Mouse (Mus musculus) liver, embryonic 14.5 days (tissue): ENCODE measurements at regions not wholly inside any gene's neighbourhood (a gene's known extent, or its start where the extent isn't known, plus 50 kb on each side); places are given as distances from the start of the nearest gene placed in this dataset.

Experiments
- ATAC-seq: fragments of 200-750 bp; cut with Nextera tagmentation; 2 replicates; pipeline ENCODE4 v1.8.0; 2017; ENCODE audit warnings: moderate number of reproducible peaks, mild to moderate bottlenecking, moderate library complexity; ENCODE audit not compliant: insufficient read depth
- DNase-seq, 3 experiments: peaks; one replicate each; pipeline ENCODE4 v3.0.0-alpha.2; 2012 to 2013; ENCODE audit warnings: low read depth in 3 of 3, low spot score in 3 of 3
- H3K27ac ChIP-seq: fragments of 300-500 bp; sonication (generic); 2 replicates; pipeline ENCODE4 v1.5.1; 2014; ENCODE audit warnings: moderate library complexity, mild to moderate bottlenecking, control low read depth, inconsistent platforms
- H3K27me3 ChIP-seq: fragments of 300-500 bp; sonication (generic); 2 replicates; pipeline ENCODE4 v1.6.1; 2014; ENCODE audit warnings: mild to moderate bottlenecking, low read length, moderate library complexity; ENCODE audit not compliant: control insufficient read depth, insufficient read depth
- H3K36me3 ChIP-seq: fragments of 300-500 bp; sonication (generic); replicated peaks from 2 replicates; pipeline ENCODE4 v1.6.1; 2014; ENCODE audit warnings: low read depth; ENCODE audit not compliant: control insufficient read depth, insufficient read depth
- H3K4me1 ChIP-seq, 2 experiments: fragments of 200-500 bp in 1 of 2; fragments of 300-500 bp in 1 of 2; sonication (generic) in 1 of 2; replicated peaks; 2 replicates each; pipeline ENCODE4 v1.6.1; 2012 to 2014; ENCODE audit warnings: antibody characterized with exemption in 1 of 2, inconsistent platforms in 1 of 2, low read length in 1 of 2; ENCODE audit not compliant: control insufficient read depth in 2 of 2, insufficient read depth in 2 of 2
- H3K4me2 ChIP-seq: fragments of 300-500 bp; sonication (generic); 2 replicates; pipeline ENCODE4 v1.6.1; 2014; ENCODE audit warnings: low read depth, mild to moderate bottlenecking, control low read depth, moderate library complexity
- H3K4me3 ChIP-seq, 2 experiments: fragments of 200-500 bp in 1 of 2; fragments of 300-500 bp in 1 of 2; sonication (generic) in 1 of 2; 2 replicates each; pipeline ENCODE4 v1.5.1; 2012 to 2014; ENCODE audit warnings: low read depth in 2 of 2, low read length in 2 of 2, mild to moderate bottlenecking in 2 of 2, control low read depth in 1 of 2, inconsistent platforms in 1 of 2, moderate library complexity in 1 of 2; ENCODE audit not compliant: insufficient read depth in 1 of 2
- H3K9ac ChIP-seq: fragments of 300-500 bp; sonication (generic); replicated peaks from 2 replicates; pipeline ENCODE4 v1.6.1; 2014; ENCODE audit warnings: mild to moderate bottlenecking, control low read depth, moderate library complexity
- H3K9me3 ChIP-seq: fragments of 300-500 bp; sonication (generic); 2 replicates; pipeline ENCODE4 v1.6.1; 2016; ENCODE audit warnings: low read length, mixed read lengths; ENCODE audit not compliant: control insufficient read depth
- CTCF ChIP-seq: IDR thresholded peaks from 2 replicates; pipeline ENCODE4 v1.5.1; 2016; ENCODE audit warnings: antibody characterized with exemption, low read depth, control low read depth
- EP300 ChIP-seq: IDR thresholded peaks from 2 replicates; pipeline ENCODE4 v1.6.1; 2016; ENCODE audit warnings: antibody characterized with exemption, low read depth
- WGBS: fragments of 180-500 bp; shearing (Covaris S2); extraction: QIAGEN DNeasy Blood & Tissue Kit; methylation state at CpG from one replicate; pipeline ENCODE4 v1.1.7; 2014; ENCODE audit not compliant: insufficient replicate concordance; 5-methylcytosine and 5-hydroxymethylcytosine counted together

- no peak for ATAC-seq
- no peaks in the 10 kb centered on the region for H3K4me1 ChIP-seq
- H3K9ac ChIP-seq, result no peak overlapping the region
- no peak overlapping the region for H3K4me3 ChIP-seq
- TF ChIP-seq CTCF, result no peak
- TF ChIP-seq EP300, result no peak
- no peak for DNase-seq
- H3K36me3 ChIP-seq, result no peaks in the 10 kb centered on the region
- no peaks in the 10 kb centered on the region for H3K9me3 ChIP-seq
- whole genome bisulfite sequencing, result 66% methylated on average over 5 of the region's 5 CpGs
- no peak overlapping the region for H3K27ac ChIP-seq
- H3K4me2 ChIP-seq, result no peak overlapping the region
- no peaks in the 10 kb centered on the region for H3K27me3 ChIP-seq
Measured at GRCm38 (mm10) chr5:46756094-46756493, 898.7 kb upstream of the Lcorl start.

- DNase-seq (no peak), ATAC-seq (no peak)
- H3K4me2 ChIP-seq, result no peak overlapping the region
- no peaks in the 10 kb centered on the region for H3K36me3 ChIP-seq
- H3K27ac ChIP-seq, result no peak overlapping the region
- TF ChIP-seq EP300 (no peak), CTCF (no peak)
- H3K4me3 ChIP-seq, result no peak overlapping the region
- H3K4me1 ChIP-seq, result no peaks in the 10 kb centered on the region
- H3K9ac ChIP-seq, result no peak overlapping the region
- H3K9me3 ChIP-seq, result no peaks in the 10 kb centered on the region
- 67% methylated on average over 2 of the region's 2 CpGs for WGBS
- H3K27me3 ChIP-seq, result no peaks in the 10 kb centered on the region
Measured at GRCm38 (mm10) chr5:46740034-46740582, 882.7 kb upstream of the Lcorl start.

DNA sequence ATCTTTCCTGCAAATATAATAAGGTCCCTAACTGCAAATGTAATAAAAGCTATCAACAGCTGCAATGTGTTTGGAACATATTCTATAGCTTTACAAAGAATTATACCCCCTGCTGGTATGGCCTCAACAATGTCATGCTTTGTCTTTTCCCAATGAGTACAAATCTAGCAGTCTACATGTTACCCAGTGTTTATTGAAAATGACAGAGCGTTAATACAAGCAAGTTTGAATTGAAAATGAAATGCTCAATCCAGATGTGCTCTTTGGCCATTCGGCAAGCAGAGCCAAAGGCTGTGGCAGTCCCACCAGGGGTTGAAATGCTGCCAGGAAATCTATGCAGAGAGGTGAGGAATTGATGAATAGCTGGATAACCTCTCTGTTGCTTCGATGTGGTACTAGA is 875.1 kb upstream of the Lcorl start:
- Histone ChIP-seq H3K27me3 (no peaks in the 10 kb centered on the region), H3K4me1 (no peaks in the 10 kb centered on the region), H3K9me3 (no peaks in the 10 kb centered on the region), H3K4me2 (no peak overlapping the region), H3K36me3 (no peaks in the 10 kb centered on the region), H3K4me3 (no peak overlapping the region), H3K27ac (no peak overlapping the region), H3K9ac (no peak overlapping the region)
- DNase-seq (no peak), ATAC-seq (no peak)
- TF ChIP-seq CTCF, result no peak
- no peak for TF ChIP-seq EP300
- 65% methylated on average over 3 of the region's 3 CpGs for whole genome bisulfite sequencing

GRCm38 (mm10) chr5:46732025-46732424 is 874.6 kb upstream of the Lcorl start:
- no peak for TF ChIP-seq CTCF
- TF ChIP-seq EP300, result no peak
- Histone ChIP-seq H3K27me3 (no peaks in the 10 kb centered on the region), H3K27ac (no peak overlapping the region), H3K9me3 (no peaks in the 10 kb centered on the region), H3K9ac (no peak overlapping the region), H3K36me3 (no peaks in the 10 kb centered on the region), H3K4me2 (no peak overlapping the region), H3K4me1 (no peaks in the 10 kb centered on the region), H3K4me3 (no peak overlapping the region)
- WGBS, result 68% methylated on average over 5 of the region's 5 CpGs
- DNase-seq (no peak), ATAC-seq (no peak)

- Histone ChIP-seq H3K27ac (no peak overlapping the region), H3K9ac (no peak overlapping the region), H3K4me2 (no peak overlapping the region), H3K4me3 (no peak overlapping the region), H3K9me3 (no peaks in the 10 kb centered on the region), H3K4me1 (no peaks in the 10 kb centered on the region), H3K27me3 (no peaks in the 10 kb centered on the region), H3K36me3 (no peaks in the 10 kb centered on the region)
- ATAC-seq (no peak), DNase-seq (no peak)
- TF ChIP-seq EP300 (no peak), CTCF (no peak)
- 65% methylated on average over 3 of the region's 3 CpGs for WGBS
Measured at GRCm38 (mm10) chr5:46731297-46731696, 873.9 kb upstream of the Lcorl start.
